Mouse (Mus musculus) testis, adult 2 months (tissue): Measurements from ENCODE around the gene Zbtb38.

Experiments
- CTCF ChIP-seq: fragments of 200-500 bp; IDR thresholded peaks from 2 replicates; pipeline ENCODE4 v1.5.1; 2012; ENCODE audit warnings: low read depth, mild to moderate bottlenecking, inconsistent platforms, low read length, moderate library complexity; ENCODE audit not compliant: control insufficient read depth, insufficient read depth, insufficient replicate concordance
- POLR2A ChIP-seq: fragments of 200-500 bp; IDR thresholded peaks from 2 replicates; pipeline ENCODE4 v1.6.1; 2012; ENCODE audit warnings: low read depth, mild to moderate bottlenecking, inconsistent platforms, low read length, moderate library complexity; ENCODE audit not compliant: control insufficient read depth

- TF ChIP-seq POLR2A = no peak
- TF ChIP-seq CTCF = no peak
Measured at GRCm38 (mm10) chr9:96755761-96756160, 3.1 kb upstream of the Zbtb38 start.
